Mouse (Mus musculus): ENCODE results near the gene Zfp105.

Zfp105 gene

DNA sequence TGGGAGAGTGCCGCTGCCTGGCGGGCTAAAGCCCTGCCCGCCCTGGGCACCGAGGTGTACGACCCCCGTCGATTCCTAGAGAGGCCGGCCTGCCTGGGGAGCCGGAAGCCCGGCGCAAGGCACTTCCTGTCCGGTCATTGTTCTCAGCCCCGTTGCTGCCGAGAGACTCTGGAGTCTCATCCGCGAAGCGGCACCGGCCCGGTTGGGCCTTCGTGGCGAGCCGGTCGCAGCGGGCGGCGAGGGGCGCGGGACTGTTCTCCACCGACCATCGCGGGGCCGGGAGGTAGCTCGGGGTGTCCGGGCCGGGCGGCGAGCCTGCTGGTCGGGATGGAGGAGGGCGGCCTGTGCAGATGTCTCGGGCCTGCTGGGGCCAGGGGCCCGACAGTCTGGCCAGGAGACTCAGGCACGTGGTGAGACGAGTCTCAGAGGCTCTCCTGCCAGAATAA, at the start of gene Zfp105:
Gene Zfp105 (plus strand): TSS at position 137 of the 446 bp plus-strand sequence.
- peak; percentile 53 to 61 for DNase-seq (ENCODE audit: low spot score in 2 of 2)

DNA sequence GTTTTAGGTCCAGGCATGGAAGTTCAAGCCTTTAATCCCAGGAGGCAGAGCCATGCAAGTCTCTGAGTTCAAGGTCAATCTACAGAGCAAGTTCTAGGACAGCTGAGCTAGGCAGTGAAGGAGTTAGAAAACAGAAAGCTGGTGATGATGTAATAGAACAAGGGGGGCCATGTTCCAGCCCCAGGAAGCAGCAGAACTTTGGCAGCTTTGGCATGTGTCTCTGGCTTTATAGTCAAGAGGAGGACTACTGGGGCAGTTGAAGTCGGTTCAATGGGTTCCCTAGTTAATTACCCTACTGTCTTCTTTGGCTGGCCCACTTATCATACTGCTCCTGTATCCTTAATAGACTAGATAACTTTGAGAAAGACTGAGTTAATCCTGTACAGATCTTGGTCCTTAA, 48.2 kb upstream of the Zfp105 start:
- no peak for DNase-seq (ENCODE audit: low spot score in 2 of 2)

DNA sequence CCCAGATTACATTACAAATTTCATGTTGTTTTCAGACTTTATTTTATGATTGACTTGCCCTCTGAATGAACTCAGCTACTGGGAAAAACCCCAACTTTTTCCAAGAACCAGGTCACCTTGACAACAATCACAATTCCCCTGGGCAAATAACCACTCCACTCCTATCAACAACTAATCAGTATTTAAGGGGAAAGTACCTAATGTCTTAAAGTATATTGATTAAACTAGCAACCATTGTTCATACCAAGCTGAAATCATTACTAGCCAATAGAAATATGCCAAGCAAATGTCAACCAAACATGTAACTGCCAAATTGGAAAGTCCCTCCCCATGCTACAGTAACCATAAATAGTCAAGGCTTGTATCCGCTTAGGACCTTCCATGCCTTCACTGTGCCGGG, 47.7 kb upstream of the Zfp105 start:
- no peak for DNase-seq (ENCODE audit: low spot score in 2 of 2)

DNA sequence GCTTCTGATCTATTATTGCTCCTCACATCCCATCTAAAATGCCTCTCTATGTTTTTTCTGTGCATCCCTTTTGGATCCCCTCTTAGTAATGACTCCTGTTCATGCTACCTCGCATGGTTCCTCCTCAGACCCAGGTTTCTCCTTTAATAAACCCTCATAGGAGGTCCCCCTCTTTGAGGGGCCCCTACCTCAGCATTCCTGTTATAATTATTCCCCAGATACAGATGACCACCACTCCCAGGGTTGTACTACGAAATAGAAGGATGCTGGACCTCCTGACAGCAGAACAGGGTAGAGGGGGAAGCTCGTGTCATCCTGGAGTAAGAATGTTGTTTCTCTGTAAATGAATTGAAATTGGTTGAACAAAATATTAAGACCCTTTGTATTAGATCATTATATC, 37.5 kb upstream of the Zfp105 start, which contains the start of gene Zkscan7:
Gene Zkscan7 (plus strand): TSS at position 301 of the 400 bp plus-strand sequence.
- no peak for DNase-seq (ENCODE audit: low spot score in 2 of 2)

DNA sequence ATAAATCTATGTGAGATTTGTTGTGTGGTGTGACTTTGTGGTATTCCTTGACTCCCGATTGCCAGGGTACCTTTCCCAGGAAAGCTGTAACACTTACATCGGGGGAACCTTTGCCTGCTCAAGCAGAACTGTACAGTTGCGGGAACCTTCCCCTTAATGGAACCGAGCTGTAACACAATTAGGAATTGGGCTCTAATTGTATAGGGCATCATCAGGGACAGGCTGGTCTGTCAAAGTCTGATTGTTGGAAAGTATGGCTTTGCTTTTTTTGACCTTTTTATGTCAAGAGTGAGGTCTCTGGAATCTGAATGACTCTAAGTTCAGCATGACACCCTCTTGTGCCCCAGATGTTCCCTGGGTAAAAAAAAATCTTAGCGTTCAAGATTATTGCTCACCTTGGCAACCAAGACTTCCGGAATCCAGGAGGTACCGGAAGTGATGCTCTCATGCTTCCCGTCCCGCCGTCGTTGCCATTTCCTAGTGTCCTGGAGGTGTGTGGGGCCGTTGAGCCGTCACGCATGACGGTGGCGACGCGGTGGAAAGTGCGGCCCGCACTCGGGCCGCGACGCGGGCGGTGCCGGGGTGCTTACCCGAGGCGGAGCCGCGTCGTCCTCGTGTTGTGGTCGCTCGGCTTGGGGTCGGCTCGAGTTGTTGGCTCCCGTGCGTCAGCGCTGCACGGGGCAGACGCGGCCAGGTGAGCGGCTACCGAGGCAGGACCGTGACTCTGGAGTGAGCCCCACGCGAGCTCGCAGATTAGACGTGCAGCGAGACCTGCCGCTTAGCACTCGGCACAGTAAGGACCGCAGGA, 36.3 kb upstream of the Zfp105 start:
- DNase-seq (ENCODE audit: low spot score in 2 of 2) = peak; percentile 27 to 55

DNA sequence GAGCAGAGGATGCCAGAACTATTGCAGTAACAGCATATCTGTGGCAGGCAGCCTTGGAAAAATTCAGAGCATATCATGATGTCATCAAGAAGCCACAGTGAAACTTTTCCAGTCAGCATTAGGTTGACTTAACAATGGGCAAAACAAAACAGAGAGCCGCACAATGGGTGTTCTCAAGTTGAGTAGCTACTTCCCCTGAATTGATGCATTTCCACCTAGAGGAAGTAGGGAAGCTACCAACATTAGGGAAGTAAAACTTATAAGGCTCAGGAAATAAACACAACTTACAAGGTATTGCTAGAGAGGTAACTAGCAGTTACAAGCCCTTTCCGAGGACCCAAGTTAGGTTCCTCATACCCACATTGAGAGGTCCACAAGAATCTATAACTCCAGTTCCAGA, 21.8 kb upstream of the Zfp105 start:
- DNase-seq (ENCODE audit: low spot score in 2 of 2) = no peak

DNA sequence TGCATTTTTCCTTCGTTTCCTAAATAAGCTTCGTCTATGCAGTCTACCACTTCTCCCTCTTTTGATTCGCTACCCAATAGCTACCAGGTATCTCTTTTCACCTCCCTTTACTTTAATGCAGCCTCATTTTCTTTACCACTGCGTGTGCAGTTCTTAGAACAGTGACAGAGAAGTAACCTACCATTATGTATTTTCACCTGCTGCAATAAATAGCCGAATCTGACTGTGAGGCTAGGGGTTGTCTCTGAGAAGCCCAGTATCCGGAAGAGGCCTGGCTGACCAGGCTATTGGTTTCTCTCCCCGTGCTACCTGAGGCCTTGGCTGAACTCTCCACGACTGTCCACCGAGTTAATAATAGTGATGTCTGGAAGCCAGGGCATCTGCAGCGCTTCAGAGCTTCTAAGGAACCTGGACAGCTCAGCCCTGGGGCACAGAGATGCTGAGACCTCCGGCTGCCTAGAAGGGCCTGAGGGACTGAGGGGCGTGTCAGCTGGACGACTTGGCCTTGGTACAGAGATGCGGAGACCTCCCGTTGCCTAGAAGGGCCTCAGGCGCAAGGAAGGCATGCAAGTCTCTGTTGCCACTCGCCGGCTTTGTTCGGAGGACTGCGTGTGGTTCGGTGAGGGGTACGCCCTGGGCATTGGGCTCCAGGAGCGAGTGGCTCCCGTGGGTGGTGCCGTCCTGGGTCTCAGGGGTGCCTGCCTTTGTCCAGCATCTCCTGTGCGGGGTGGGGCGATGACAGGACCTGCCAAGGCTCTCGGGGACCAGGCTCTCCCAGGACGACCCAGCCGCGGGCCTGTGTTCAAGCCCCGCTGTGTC, 19.9 kb upstream of the Zfp105 start:
- peak; percentile 33 to 54 for DNase-seq (ENCODE audit: low spot score in 2 of 2)

DNA sequence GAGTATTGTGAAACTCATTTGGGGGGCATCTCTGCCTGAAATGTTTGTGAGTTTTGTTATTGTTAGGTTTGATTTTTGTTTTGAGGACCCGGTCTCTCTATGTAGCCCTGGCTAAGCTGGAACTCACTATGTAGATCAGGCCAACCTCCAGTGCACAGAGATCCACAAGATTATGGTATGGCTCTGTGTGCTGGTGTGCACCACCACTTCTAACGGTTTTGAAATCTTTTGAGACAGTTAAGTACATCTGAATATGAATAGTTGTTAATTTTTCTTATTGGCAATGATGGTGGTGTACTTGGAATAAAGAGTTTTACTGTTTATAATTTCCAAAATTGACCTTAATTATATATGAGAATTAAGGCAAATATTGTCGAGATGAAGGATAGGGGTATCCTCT, 436 bp upstream of the Zfp105 start:
- DNase-seq (ENCODE audit: low spot score in 2 of 2) = no peak

DNA sequence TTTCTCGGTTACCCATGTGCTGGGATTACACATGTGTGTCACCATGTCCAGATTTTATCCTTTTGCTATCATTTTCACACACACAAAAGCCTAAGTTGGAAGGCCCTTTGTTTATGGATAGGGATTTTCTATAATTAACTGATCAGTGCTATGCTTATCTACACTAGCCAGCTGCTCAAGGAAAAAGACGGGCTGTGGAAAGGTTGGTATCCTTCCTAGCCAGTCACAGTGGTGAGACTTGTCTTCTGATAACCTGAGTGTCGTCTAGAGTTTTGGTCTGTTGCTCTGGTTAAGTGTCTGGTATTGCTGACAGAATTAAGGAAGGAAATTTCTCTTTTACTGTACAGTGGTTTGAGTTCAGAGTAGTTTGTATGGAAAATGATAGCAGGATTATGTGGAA, 6.0 kb downstream of the Zfp105 start:
- no peak for DNase-seq (ENCODE audit: low spot score in 2 of 2)

DNA sequence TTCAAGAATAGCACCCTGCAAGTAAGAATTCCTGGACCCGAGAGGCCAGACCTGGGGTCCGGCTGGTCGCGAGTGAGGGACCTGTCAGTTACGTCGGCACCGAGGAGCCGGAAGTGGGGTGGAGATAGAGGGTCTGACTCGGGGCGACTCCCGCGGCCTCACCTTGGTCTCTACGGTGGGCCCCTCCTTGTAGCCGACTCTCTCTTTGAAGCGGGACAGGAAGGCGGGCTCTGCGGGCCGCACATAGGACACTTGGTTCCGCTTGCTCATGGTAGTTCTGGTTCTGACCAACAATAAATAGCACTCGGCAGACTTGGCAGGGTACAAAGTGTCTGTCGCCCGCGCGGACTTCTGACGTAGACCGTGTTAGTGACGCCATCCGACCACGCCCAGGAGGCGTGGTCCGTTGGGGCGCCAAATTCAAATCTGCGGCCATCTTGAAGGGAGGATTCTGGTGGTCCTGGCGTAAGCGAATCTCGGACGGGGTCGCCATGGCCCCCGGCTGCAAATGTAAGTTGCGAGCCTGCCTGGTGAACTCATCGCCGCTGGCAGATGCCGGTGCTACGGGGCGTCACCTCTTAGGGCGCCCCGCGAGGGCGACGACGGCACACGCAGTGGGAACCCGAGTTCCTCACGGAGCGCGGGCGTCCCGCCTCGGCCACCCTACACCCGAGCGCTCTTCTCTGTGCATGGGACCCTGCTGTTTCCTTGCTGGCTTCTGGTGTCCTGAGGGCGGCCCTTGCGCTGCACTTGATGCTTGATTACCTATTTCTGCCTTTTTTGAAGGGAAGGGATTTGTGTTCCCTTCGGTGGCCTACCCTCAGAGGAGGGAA, 28.0 kb downstream of the Zfp105 start, which contains the start of the genes 1110059G10Rik and Kif15:
Gene 1110059G10Rik (minus strand): TSS at position 358 of the 833 bp plus-strand sequence.
Gene Kif15 (plus strand): TSS at position 404 of the 833 bp plus-strand sequence.
- DNase-seq (ENCODE audit: low spot score in 2 of 2) = peak; percentile 88 to 90

Data from frontal cortex, postnatal 14 days (tissue).